Mouse (Mus musculus): Measurements from ENCODE around the gene Zfp518a. TPM values are rescaled to one million over a fixed set of nuclear protein-coding genes. Genes with fewer than 3 reads are reported as not detected.

The Zfp518a gene
- total RNA-seq, 2 experiments from 2014 or later, result 3.1 to 3.8 TPM

Small RNAs within 50 kb of the gene (microRNA-seq; reads per million reads assigned to microRNA genes)
- gene Mir8092 (ENCODE audit: borderline replicate concordance in 2 of 2), result 0 reads per million in 2 experiments

Other genes starting within 250 kb of the Zfp518a start
- not detected for gene Cc2d2b, start 146.0 kb upstream of the Zfp518a start, total RNA-seq (2021)
- 1 to 10 TPM; 2.9 to 3.5 TPM for gene Ccnj, start 63.4 kb upstream of the Zfp518a start, total RNA-seq (2021)
- gene Blnk, start 99.8 kb downstream of the Zfp518a start, total RNA-seq (2021), result under 1 TPM; 0.83 to 1.00 TPM
- gene Dntt, start 134.6 kb downstream of the Zfp518a start, total RNA-seq (2021), result under 1 TPM in 1 of 2 experiments, not detected in 1; 0.19 TPM
- not detected for gene Opalin, start 182.4 kb downstream of the Zfp518a start, total RNA-seq (2021)